In genomic region chr8:77803147-77803903, GRCm38 (mm10) we compare ENCODE assay signal across 10 mouse cellular contexts.
A peak's percentile ranks its signal among the peaks of the same experiment; 100 is the strongest.
DNase-seq lines count a peak whose midpoint lies in the region; ATAC-seq and TF ChIP-seq lines count a peak whose summit lies in the region.
"Had no signal": no experiment of that assay in that cellular context is flagged by ENCODE, and none has a peak within 500 bp of the region (broad histone marks: within the 10 kb centered on the region; RNA-seq: fewer than 3 reads in every experiment).

No protein-coding gene starts in this region.

- ATAC-seq in embryonic facial prominence, embryonic 15.5 days (ENCODE audit: insufficient number of reproducible peaks, low FRiP score, low TSS enrichment, low read depth): 0 out of 2 replicates have a peak, but pooled peaks have one; percentile 43
- peak; percentile 83 for ATAC-seq in megakaryocyte progenitor cell, adult 5-6 weeks (replicated peaks; ENCODE audit: poor library complexity)

- WGBS in heart, embryonic 10.5 days: 71% methylated on average over 9 of the region's 9 CpGs
- 52% methylated on average over 9 of the region's 9 CpGs for WGBS in embryonic facial prominence, embryonic 15.5 days

- H3K4me3 ChIP-seq in heart, embryonic 10.5 days: no peak overlapping the region
- no peak overlapping the region for H3K4me3 ChIP-seq in embryonic facial prominence, embryonic 15.5 days (replicated peaks)
- H3K4me3 ChIP-seq in layer of hippocampus, adult 2 months: no peak overlapping the region
- H3K4me3 ChIP-seq: embryonic facial prominence, embryonic 13.5 days; liver, embryonic 15.5 days had no signal

- DNase-seq in heart, adult 11 months: peak; percentile 97
- no peak for DNase-seq in heart, embryonic 10.5 days (ENCODE audit: low spot score)
- peak; percentile 47 for DNase-seq in kidney, postnatal 10 days
- DNase-seq in cerebellum, adult 18-20 months: no peak
- DNase-seq in layer of hippocampus, adult 2 months (ENCODE audit: low spot score in 2 of 2): no peak
- DNase-seq in layer of hippocampus, postnatal 10 days (ENCODE audit: low spot score in 2 of 2): no peak

- no peaks in the 10 kb centered on the region for H3K27me3 ChIP-seq in heart, embryonic 10.5 days (ENCODE audit: insufficient read depth, poor library complexity, severe bottlenecking)
- H3K27me3 ChIP-seq in embryonic facial prominence, embryonic 15.5 days: no peaks in the 10 kb centered on the region
- H3K27me3 ChIP-seq: embryonic facial prominence, embryonic 13.5 days; liver, embryonic 15.5 days had no signal

- H3K36me3 ChIP-seq in heart, embryonic 10.5 days: no peaks in the 10 kb centered on the region
- H3K36me3 ChIP-seq in embryonic facial prominence, embryonic 15.5 days: no peaks in the 10 kb centered on the region
- H3K36me3 ChIP-seq: embryonic facial prominence, embryonic 13.5 days; liver, embryonic 15.5 days had no signal

- H3K9ac ChIP-seq in embryonic facial prominence, embryonic 15.5 days: no peak overlapping the region
- H3K9ac ChIP-seq: embryonic facial prominence, embryonic 13.5 days; liver, embryonic 15.5 days had no signal

- TF ChIP-seq CTCF in layer of hippocampus, adult 2 months (conservative IDR thresholded peaks at IDR 0.05): no peak

- peaks cover 9% of the 10 kb centered on the region; the same call in 1 of the 2 replicates for H3K4me1 ChIP-seq in heart, embryonic 10.5 days
- H3K4me1 ChIP-seq in embryonic facial prominence, embryonic 15.5 days: no peaks in the 10 kb centered on the region
- H3K4me1 ChIP-seq: liver, embryonic 15.5 days had no signal

- H3K9me3 ChIP-seq in heart, embryonic 10.5 days: no peaks in the 10 kb centered on the region
- H3K9me3 ChIP-seq in embryonic facial prominence, embryonic 15.5 days (replicated peaks): no peaks in the 10 kb centered on the region
- H3K9me3 ChIP-seq: embryonic facial prominence, embryonic 13.5 days; liver, embryonic 15.5 days had no signal

- no peak overlapping the region for H3K27ac ChIP-seq in heart, embryonic 10.5 days
- no peak overlapping the region for H3K27ac ChIP-seq in embryonic facial prominence, embryonic 15.5 days (replicated peaks)
- H3K27ac ChIP-seq in layer of hippocampus, adult 2 months: no peak overlapping the region
- H3K27ac ChIP-seq: embryonic facial prominence, embryonic 13.5 days; liver, embryonic 15.5 days had no signal

- no peak overlapping the region for H3K4me2 ChIP-seq in embryonic facial prominence, embryonic 15.5 days (replicated peaks)
- H3K4me2 ChIP-seq: embryonic facial prominence, embryonic 13.5 days; liver, embryonic 15.5 days had no signal

Comparison
In these comparisons a context has a peak if more than half of its experiments do, and no peak if none do; other contexts are left out.
1. DNase-seq: peak in heart, adult 11 months (single experiment) and kidney, postnatal 10 days (single experiment); none in heart, embryonic 10.5 days (single experiment), cerebellum, adult 18-20 months (0 of 2), layer of hippocampus, adult 2 months (0 of 2) and layer of hippocampus, postnatal 10 days (0 of 2).